Mouse (Mus musculus): ENCODE measurements around the gene Elovl6. TPM values are rescaled to one million over a fixed set of nuclear protein-coding genes. Genes with fewer than 3 reads are reported as not detected.

Gene Elovl6
- polyA plus RNA-seq, 1 experiment: 3.1 TPM

DNA sequence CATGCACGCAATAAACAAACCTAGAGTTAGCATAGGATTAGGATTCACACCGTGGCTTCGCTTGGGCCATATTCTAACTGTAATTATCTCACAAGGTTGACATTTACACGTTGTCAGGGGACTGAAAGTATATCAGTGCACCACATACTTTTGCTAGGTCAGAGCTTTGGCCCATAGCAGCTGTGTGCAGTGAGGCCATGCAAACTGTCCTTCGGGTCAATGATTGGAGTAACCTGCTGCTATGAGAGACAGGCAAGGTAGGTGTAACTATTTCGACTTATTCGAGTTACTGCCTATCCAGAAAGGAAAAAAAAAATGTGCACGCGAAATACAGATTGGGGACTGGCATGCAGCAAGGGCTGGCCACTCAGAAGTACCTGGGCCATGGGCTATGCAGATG is 24.9 kb downstream of the Elovl6 start:
- TF ChIP-seq CTCF (IDR thresholded peaks at IDR 0.05; ENCODE audit: extremely low read depth, insufficient read depth, insufficient read length, insufficient replicate concordance) (no peak), POLR2A (IDR thresholded peaks at IDR 0.05; ENCODE audit: low read depth, low read length) (no peak)
- peaks cover 7% of the 10 kb centered on the region; the same call in 1 of the 2 replicates for H3K4me1 ChIP-seq (ENCODE audit: control insufficient read depth, insufficient read depth, insufficient read length)
- H3K27me3 ChIP-seq (ENCODE audit: control insufficient read depth, insufficient read depth, low read length): no peaks in the 10 kb centered on the region
- H3K4me3 ChIP-seq (ENCODE audit: extremely low read depth, insufficient read depth, insufficient read length): no peak overlapping the region
- H3K36me3 ChIP-seq (ENCODE audit: control insufficient read depth, insufficient read depth, low read length): no peaks in the 10 kb centered on the region
- DNase-seq (ENCODE audit: low read depth in 1 of 2, low spot score in 2 of 2): no peak
- 88% methylated on average over 9 of the region's 9 CpGs for WGBS
- H3K27ac ChIP-seq (ENCODE audit: insufficient read depth, low read length): no peak overlapping the region

DNA sequence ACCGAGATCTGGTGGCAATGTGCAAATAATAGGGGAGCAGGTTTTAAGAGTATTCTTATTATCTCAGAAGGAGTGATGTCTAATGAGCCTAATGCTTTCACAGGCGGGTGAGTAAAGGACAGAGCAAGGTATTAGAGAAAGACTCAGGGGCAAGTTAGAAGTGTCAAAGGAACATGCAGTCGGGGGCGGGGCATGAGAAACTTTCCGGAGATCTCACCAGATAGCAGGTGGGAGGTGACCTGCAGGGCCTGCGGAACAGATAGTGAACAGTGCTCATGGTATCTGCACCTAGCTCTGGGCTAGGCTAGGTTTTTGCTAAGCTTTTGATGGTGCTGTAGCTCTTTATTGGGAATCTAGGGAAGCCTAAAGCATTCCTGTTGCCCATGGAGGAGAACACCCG is 25.4 kb downstream of the Elovl6 start:
- Histone ChIP-seq H3K27ac (ENCODE audit: insufficient read depth, low read length) (no peak overlapping the region), H3K27me3 (ENCODE audit: control insufficient read depth, insufficient read depth, low read length) (no peaks in the 10 kb centered on the region), H3K4me1 (ENCODE audit: control insufficient read depth, insufficient read depth, insufficient read length) (peaks cover 3% of the 10 kb centered on the region; the same call in 1 of the 2 replicates), H3K4me3 (ENCODE audit: extremely low read depth, insufficient read depth, insufficient read length) (no peak overlapping the region), H3K36me3 (ENCODE audit: control insufficient read depth, insufficient read depth, low read length) (no peaks in the 10 kb centered on the region)
- no peak for DNase-seq (ENCODE audit: low read depth in 1 of 2, low spot score in 2 of 2)
- WGBS: 88% methylated on average over 7 of the region's 7 CpGs
- no peak for TF ChIP-seq POLR2A (IDR thresholded peaks at IDR 0.05; ENCODE audit: low read depth, low read length)

DNA sequence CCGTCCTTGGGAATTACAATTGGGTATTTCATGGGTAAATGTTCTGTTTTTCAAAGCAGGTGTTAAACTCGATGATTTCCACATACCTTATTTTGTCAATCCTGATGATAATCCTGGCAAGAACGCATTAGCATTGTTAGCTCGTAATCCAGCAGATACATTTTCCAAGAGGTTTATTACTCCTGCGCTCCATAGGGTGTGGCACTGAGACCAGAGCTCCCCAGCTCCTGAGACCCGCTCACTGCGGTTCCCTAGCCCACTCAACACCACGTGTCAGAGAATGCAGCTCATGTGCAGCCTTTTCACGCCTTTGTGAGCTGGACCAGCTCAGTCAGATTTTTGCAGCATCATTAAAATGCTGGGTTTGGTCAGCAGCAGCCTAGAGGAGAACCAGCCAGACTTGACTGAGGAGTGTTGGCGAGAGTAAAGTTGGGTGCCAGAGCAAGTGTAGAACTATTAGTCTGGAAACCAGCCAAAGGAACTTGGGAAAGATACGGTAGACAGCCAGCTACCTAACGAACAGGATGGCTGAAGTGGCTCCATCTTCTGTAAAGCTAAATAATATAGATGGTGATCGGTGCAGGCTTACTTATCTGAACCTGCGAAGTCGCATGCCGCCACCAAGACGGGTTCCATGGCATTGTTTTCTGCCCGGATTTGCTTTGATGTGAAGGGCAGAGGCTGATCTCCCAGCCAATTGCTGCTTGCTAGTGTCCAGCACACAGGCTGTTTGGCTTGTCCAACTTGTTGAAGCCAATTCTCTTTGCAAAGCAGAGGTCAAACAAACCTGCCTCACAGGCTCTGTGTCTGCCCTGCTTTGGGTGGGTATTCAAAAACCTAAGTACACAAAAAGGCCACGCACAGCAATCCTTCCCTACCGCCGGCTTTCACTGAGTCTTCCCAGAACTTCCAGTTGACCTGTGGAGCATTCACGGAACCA is 26.1 kb downstream of the Elovl6 start:
- H3K27ac ChIP-seq (ENCODE audit: insufficient read depth, low read length): no peak overlapping the region

DNA sequence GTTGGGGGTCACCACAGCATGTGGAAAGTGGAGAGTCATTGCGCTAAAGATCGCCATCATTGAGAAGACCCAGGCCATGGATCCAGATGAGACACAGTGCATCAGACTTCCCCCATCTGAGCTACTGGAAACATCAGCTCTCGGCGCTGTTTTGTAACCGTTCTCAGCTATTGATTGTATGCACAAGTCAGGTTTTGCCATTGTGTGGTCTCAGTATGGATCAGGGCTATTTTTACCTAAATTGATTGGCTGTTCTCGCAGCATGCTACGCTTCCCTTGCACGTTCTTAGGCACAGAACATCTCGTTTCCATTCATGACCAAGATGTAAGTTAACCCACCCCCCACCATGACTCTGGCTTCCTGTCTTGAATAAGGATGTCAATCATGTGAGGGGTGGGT is 27.9 kb downstream of the Elovl6 start:
- DNase-seq (ENCODE audit: low read depth in 1 of 2, low spot score in 2 of 2): no peak
- 90% methylated on average over 9 of the region's 9 CpGs for WGBS
- H3K4me1 ChIP-seq (ENCODE audit: control insufficient read depth, insufficient read depth, insufficient read length): no peaks in the 10 kb centered on the region
- no peak overlapping the region for H3K27ac ChIP-seq (ENCODE audit: insufficient read depth, low read length)
- no peak overlapping the region for H3K4me3 ChIP-seq (ENCODE audit: extremely low read depth, insufficient read depth, insufficient read length)
- no peaks in the 10 kb centered on the region for H3K27me3 ChIP-seq (ENCODE audit: control insufficient read depth, insufficient read depth, low read length)
- H3K36me3 ChIP-seq (ENCODE audit: control insufficient read depth, insufficient read depth, low read length): no peaks in the 10 kb centered on the region
- TF ChIP-seq POLR2A (IDR thresholded peaks at IDR 0.05; ENCODE audit: low read depth, low read length): no peak
- TF ChIP-seq CTCF (IDR thresholded peaks at IDR 0.05; ENCODE audit: extremely low read depth, insufficient read depth, insufficient read length, insufficient replicate concordance): no peak

More for the DNA sequence above, 26.1 kb downstream of the Elovl6 start:
- no peaks in the 10 kb centered on the region for H3K36me3 ChIP-seq (ENCODE audit: control insufficient read depth, insufficient read depth, low read length)
- no peak overlapping the region for H3K4me3 ChIP-seq (ENCODE audit: extremely low read depth, insufficient read depth, insufficient read length)
- no peaks in the 10 kb centered on the region for H3K27me3 ChIP-seq (ENCODE audit: control insufficient read depth, insufficient read depth, low read length)
- DNase-seq (ENCODE audit: low read depth in 1 of 2, low spot score in 2 of 2): no peak
- WGBS: 95% methylated on average over 22 of the region's 22 CpGs
- no peaks in the 10 kb centered on the region; the same call in 1 of the 2 replicates for H3K4me1 ChIP-seq (ENCODE audit: control insufficient read depth, insufficient read depth, insufficient read length)
- no peak for TF ChIP-seq CTCF (IDR thresholded peaks at IDR 0.05; ENCODE audit: extremely low read depth, insufficient read depth, insufficient read length, insufficient replicate concordance)
- no peak for TF ChIP-seq POLR2A (IDR thresholded peaks at IDR 0.05; ENCODE audit: low read depth, low read length)

DNA sequence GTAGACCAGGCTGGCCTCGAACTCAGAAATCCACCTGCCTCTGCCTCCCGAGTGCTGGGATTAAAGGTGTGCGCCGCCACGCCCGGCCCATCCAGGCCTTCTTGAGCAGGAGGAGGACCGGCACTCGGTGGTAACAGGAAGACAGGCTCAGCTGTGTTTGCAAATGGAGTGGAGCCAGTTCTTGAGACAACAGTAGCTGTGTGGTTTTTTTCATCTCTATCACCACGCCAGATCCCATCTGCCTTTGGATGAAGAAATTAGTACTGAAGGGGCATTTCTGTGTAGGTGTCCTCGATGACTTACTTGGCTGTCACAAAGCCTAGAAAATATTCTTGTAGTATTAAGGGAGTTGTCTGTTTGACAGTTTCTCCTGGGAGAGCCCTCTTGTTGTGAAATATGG is 28.9 kb downstream of the Elovl6 start:
- Histone ChIP-seq H3K36me3 (ENCODE audit: control insufficient read depth, insufficient read depth, low read length) (no peaks in the 10 kb centered on the region), H3K27me3 (ENCODE audit: control insufficient read depth, insufficient read depth, low read length) (no peaks in the 10 kb centered on the region), H3K4me3 (ENCODE audit: extremely low read depth, insufficient read depth, insufficient read length) (no peak overlapping the region), H3K27ac (ENCODE audit: insufficient read depth, low read length) (no peak overlapping the region), H3K4me1 (ENCODE audit: control insufficient read depth, insufficient read depth, insufficient read length) (0 out of 2 replicates have a peak, but pooled peaks cover 2% of the 10 kb centered on the region)
- no peak for DNase-seq (ENCODE audit: low read depth in 1 of 2, low spot score in 2 of 2)
- WGBS: 77% methylated on average over 10 of the region's 10 CpGs
- TF ChIP-seq POLR2A (IDR thresholded peaks at IDR 0.05; ENCODE audit: low read depth, low read length): no peak
- TF ChIP-seq CTCF (IDR thresholded peaks at IDR 0.05; ENCODE audit: extremely low read depth, insufficient read depth, insufficient read length, insufficient replicate concordance): no peak

DNA sequence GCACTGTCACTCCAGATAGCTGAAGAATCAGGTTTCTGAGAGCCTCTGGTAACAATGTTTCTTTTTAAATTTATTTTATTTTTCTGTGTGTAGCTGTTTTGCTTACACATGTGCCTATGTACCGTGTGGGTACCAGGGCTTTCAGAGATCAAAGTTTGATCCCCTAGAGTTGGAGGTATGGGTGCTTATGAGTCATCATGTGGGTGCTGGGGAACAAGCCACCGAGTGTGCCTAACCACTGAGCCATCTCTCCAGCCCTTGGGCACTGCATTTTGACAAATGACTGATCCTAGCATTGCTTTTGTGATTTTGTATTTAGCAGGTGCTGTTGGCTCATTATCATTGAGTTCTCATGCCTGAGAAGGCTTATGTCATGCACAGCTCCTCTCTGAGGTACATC is 29.7 kb downstream of the Elovl6 start:
- H3K36me3 ChIP-seq (ENCODE audit: control insufficient read depth, insufficient read depth, low read length): no peaks in the 10 kb centered on the region
- no peak overlapping the region for H3K27ac ChIP-seq (ENCODE audit: insufficient read depth, low read length)
- no peak for DNase-seq (ENCODE audit: low read depth in 1 of 2, low spot score in 2 of 2)
- WGBS: 71% methylated on average over 2 of the region's 2 CpGs
- H3K4me3 ChIP-seq (ENCODE audit: extremely low read depth, insufficient read depth, insufficient read length): no peak overlapping the region
- no peaks in the 10 kb centered on the region for H3K27me3 ChIP-seq (ENCODE audit: control insufficient read depth, insufficient read depth, low read length)
- H3K4me1 ChIP-seq (ENCODE audit: control insufficient read depth, insufficient read depth, insufficient read length): 0 out of 2 replicates have a peak, but pooled peaks cover 2% of the 10 kb centered on the region
- TF ChIP-seq CTCF (IDR thresholded peaks at IDR 0.05; ENCODE audit: extremely low read depth, insufficient read depth, insufficient read length, insufficient replicate concordance) (no peak), POLR2A (IDR thresholded peaks at IDR 0.05; ENCODE audit: low read depth, low read length) (no peak)

DNA sequence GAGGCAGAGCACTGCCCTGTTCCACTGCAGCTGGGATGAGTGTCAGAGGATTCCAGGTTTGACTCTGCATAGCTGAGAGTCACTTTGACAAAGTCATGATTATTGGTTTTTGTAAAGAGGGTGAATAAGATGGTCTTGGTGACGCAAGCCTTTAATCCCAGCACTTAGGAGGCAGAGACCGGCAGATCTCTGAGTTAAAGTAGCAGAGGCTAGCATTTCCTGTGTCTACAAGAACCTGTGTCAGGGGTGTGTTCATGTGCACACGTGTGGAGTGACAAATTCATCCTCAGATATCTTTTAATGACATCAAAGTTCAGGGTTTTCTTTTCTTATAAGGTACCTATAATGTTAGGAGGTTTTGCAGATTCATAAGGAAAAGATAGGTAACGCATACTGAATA is 30.3 kb downstream of the Elovl6 start:
- WGBS: 71% methylated on average over 4 of the region's 4 CpGs
- no peak overlapping the region for H3K4me3 ChIP-seq (ENCODE audit: extremely low read depth, insufficient read depth, insufficient read length)
- no peak for DNase-seq (ENCODE audit: low read depth in 1 of 2, low spot score in 2 of 2)
- no peaks in the 10 kb centered on the region for H3K36me3 ChIP-seq (ENCODE audit: control insufficient read depth, insufficient read depth, low read length)
- TF ChIP-seq POLR2A (IDR thresholded peaks at IDR 0.05; ENCODE audit: low read depth, low read length): no peak
- TF ChIP-seq CTCF (IDR thresholded peaks at IDR 0.05; ENCODE audit: extremely low read depth, insufficient read depth, insufficient read length, insufficient replicate concordance): no peak
- H3K4me1 ChIP-seq (ENCODE audit: control insufficient read depth, insufficient read depth, insufficient read length): 0 out of 2 replicates have a peak, but pooled peaks cover 2% of the 10 kb centered on the region
- no peak overlapping the region for H3K27ac ChIP-seq (ENCODE audit: insufficient read depth, low read length)
- H3K27me3 ChIP-seq (ENCODE audit: control insufficient read depth, insufficient read depth, low read length): no peaks in the 10 kb centered on the region
